Mouse (Mus musculus): ENCODE data around the gene Smarce1. TPM values are rescaled to one million over a fixed set of nuclear protein-coding genes. Genes with fewer than 3 reads are reported as not detected.
A peak's percentile ranks its signal among the peaks of the same experiment; 100 is the strongest.

Smarce1 gene
- total RNA-seq, 4 experiments from 2014 or later = 34.8 to 44.8 (median 41.2) TPM

GRCm38 (mm10) chr11:99229641-99230260 is 1.1 kb downstream of the Smarce1 start:
- no peak for DNase-seq (ENCODE audit: low spot score)

GRCm38 (mm10) chr11:99226298-99226697 is 4.5 kb downstream of the Smarce1 start:
- no peak for DNase-seq (ENCODE audit: low spot score)

GRCm38 (mm10) chr11:99223310-99223709 is 7.5 kb downstream of the Smarce1 start:
- DNase-seq (ENCODE audit: low spot score) = no peak

DNA sequence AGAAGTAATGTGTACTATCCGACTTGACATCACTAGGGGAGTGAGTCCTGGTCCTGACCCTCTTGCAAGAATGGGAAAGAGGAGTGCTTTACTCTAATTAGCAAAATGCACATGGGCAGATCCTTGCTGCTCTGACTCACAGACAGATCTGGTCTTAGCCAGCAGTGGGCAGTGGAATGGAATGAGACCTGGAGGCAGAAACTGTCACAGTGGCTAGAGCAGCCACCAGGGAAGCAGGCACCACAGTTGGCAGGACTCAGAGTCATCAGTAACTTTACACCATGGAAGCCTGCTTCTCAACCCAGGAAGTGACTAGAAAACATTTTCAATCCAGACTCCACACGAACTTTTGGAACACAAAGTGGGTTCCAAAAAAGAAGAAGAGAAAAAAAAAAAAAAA is 9.0 kb downstream of the Smarce1 start:
- DNase-seq (ENCODE audit: low spot score) = no peak

DNA sequence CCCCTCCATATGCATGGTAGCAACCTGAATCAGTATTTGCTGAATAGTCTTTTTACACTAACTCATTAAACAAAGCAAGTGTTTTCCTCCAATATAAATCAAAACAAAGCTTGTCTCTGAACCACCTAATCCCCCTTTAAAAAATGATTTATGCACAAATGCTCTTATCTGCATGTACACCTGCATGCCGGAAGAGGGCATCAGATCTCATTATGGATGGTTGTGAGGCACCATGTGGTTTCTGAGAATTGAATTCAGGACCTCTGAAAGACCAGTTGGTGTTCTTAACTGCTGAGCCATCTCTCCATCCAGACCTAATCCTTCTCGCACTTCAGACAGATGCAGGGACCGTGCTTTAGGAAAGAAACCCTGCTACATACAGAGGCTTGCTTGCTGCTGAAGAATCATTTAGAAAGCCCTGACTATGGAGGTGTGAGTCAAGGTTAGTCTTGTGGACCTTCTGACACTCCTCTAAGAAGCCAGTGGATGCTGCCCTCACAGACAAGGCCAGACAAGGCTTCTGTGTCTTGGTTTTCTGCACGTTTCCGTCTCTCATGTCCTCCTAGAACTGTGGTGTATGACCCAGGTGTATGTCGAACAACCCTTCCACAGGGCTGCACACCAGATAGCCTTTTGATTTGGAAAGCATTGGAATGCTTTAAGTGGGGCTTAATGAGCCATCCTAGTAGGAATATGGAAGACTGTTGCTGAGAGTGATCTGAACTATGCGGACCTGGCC is 13.4 kb downstream of the Smarce1 start:
- no peak for DNase-seq (ENCODE audit: low spot score)

- peak; percentile 50 for DNase-seq (ENCODE audit: low spot score)
Observed at GRCm38 (mm10) chr11:99216181-99216580, 14.6 kb downstream of the Smarce1 start.

DNA sequence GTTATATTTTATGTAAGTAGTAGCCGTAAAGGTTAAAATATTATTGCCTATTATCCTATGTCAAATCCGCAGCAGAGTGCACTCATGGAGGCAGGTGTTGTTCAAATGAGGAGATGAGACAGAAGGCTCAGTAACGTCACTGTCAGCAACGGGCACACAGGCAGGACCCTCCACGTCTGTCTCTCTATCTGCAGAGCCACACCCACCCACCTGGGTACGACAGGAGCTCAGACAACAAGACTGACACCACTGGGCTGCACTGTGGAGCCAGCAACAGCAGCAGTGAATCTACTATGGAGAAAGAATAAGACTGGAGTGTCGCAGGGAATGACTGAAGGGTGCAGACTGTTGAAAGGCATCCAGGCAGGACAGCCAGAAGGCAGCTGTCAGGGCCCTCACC is 18.1 kb downstream of the Smarce1 start:
- DNase-seq (ENCODE audit: low spot score) = no peak

DNA sequence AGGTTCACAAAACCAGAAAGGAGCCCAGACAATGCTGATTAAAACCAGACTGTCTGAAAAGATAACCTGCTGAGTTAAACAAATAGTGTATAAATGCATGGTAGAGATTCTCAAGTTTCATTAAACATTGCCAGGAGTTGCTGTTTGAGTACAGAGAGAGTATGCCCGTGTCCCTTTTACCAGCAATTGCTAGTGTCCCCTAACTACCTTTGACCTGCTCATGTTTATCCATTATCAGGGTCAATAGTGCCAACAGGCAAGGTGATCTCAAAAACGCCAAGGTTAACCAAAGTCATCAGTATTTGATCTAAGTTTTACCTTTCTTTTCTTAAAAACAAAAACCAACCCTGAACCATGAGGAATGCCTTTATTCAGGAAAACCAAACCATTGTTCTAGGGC is 18.9 kb downstream of the Smarce1 start:
- no peak for DNase-seq (ENCODE audit: low spot score)

DNA sequence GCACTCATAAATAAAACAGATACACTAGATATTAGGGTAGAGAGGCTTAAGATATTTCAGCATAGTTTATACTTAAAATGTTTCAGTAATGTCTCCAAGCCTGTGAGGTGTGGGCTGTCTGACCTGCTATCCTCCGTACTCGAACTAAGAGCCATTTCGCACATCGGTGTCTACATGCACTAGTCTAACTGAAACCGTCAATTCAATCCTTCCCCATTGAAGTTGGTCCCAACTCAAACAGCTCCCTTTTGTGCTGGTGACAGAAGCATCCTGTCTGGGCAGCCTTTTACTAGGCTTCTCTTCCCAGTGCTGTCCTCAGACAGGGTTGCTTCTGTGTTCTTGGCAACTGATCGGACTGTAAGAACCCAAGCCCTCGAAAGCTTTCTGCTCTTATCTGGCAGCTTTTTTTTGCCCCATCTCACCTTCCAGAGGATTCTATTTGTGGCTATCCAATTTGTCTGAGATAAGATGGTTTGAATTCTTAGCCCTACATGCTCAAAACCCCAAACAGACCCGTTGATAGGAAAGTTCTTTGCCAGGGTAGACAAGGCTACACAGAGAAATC is 22.6 kb downstream of the Smarce1 start:
- DNase-seq (ENCODE audit: low spot score) = peak; percentile 34

DNA sequence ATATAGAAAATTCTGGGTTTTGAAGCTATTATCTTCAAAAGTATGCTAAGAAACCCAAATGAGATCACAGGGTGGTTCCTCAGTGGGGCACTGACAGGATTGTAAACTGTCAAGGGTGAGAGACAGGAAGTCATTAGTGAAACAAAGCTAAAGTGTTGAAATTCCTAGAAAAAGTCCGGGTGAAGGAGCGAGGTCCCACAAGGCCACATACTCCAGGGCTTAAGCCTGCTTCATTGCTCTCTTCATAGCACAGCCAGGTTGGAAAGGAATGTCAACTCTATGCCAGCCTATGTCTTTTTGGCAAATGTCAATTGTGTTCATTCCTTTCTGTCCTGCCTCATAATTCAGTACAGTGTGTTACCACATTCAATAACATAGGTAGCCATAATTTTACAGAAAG is 23.4 kb downstream of the Smarce1 start:
- DNase-seq (ENCODE audit: low spot score) = no peak

DNA sequence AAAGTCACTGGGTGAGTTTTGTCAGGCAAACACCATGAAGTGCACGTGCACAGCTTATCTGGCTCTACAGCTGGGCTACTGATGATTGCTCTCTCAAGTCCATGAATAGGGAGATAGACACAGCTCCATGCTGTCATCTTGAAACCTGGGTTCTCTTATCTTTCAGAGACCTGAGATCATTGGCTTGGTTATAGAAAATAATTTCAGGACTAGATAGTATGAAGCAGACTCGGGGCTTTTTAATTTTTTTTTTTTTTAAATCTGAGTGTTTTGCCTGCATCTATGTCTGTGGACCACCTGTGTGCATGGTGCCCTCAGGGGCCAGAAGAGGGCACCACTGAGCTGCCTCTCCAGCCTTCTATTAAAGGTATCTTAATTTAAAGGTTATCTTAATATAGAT is 23.9 kb downstream of the Smarce1 start:
- DNase-seq (ENCODE audit: low spot score) = no peak

DNA sequence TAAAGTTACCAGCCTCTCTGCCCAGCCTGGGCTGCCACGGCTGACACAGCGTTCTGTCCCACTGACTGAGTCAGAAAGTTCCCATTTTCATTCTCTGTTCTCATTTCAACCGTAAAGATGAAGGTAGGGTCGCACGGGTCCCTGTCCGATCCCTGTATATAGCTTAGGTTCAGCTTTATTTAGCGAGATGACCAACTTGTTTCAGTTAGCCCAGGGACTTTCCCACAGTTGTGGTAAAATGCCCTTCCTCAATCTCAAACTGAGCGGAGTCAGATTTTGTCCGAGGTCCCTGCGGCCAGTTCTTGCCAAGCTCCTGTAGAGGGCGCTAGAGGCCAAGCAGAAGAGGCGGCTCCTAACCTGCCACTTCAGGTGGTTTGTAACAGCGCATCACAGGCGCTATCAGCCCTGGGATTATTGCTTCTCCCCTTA is 41.6 kb downstream of the Smarce1 start:
- DNase-seq (ENCODE audit: low spot score) = peak; percentile 35

DNA sequence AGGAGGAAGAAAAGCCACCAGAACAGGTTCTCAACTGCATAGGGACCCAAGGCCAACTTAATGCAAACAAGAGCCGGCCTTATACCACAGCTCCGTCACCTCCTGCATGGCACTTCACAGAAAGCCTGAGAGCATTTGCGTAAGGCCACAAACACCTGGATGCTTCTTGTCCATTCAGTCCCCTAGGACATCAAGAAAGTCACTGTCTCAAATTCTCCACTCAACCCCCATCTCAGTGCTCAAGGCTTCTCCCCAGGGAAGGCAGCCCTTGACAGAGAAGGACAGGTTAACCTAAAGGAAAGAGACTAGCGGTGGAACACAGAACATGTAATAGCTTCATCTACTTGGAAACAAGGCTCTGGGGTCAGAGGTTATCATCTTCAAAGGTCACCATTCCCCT is 43.5 kb downstream of the Smarce1 start:
- DNase-seq (ENCODE audit: low spot score) = no peak

GRCm38 (mm10) chr11:99186836-99187235 is 44.0 kb downstream of the Smarce1 start:
- no peak for DNase-seq (ENCODE audit: low spot score)

- no peak for DNase-seq (ENCODE audit: low spot score)
Observed at GRCm38 (mm10) chr11:99182575-99182974, 48.2 kb downstream of the Smarce1 start.

GRCm38 (mm10) chr11:99180071-99180470 is 50.7 kb downstream of the Smarce1 start:
- DNase-seq (ENCODE audit: low spot score) = no peak

- no peak for DNase-seq (ENCODE audit: low spot score)
Observed at GRCm38 (mm10) chr11:99177925-99178198, 53.0 kb downstream of the Smarce1 start.

DNA sequence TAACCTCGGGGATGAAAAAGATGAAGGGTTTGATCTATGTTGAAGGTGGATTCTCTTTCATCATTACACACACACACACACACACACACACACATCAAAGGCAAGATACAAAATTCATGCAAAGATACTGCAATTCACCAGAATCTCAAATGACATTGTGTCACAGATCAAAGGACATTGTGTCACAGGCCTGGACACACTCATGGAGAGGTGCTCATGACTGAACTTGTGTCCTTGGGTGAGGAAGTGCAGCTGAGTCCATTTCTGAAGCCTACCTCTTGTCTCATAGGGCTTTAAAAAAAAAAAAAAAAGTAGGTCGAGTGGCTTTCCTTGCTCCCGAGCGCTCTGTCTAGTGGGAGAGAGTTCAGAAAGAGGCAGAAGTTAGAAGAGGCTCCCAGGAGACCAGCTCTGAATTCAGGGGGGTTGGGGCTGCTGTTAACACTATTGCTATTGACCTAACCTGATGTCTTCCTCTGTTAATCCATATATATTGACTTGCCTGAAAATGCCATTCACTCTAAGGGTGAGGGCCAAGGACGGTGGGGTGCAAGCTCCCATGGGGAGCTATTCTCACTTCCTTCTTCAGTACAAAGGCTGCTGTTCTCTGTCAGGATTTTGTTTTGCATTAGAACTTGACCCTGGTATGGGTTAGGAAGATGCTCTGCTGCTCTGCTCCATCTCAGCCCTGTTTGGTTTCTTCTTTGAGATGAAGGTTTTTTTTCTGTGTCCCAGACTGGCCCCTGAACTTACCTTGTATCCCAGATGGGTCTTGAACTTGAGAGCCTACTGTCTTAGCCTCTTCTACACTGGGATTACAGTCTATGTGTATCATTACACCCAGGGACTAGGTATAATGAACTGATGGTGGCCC is 53.5 kb downstream of the Smarce1 start:
- no peak for DNase-seq (ENCODE audit: low spot score)

DNA sequence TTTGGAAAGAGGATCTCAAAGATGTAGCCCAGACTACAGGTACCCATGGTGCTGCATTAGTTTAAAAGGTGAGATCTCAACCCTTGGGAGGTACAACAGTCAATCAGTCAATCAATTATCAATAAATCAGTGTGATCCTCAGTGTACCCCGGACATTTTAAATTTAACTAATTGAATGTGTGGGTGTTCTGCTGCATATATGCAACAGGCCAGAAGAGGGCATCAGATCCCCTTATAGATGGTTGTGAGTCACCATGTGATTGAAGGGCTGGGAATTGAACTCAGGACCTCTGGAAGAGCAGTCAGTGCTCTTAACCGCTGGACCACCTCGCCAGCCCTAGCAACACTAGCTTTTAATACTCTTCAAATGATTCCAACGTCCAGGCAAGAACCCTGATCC is 58.8 kb downstream of the Smarce1 start:
- DNase-seq (ENCODE audit: low spot score) = no peak

GRCm38 (mm10) chr11:99171442-99171841 is 59.4 kb downstream of the Smarce1 start:
- DNase-seq (ENCODE audit: low spot score) = no peak

- no peak for DNase-seq (ENCODE audit: low spot score)
Observed at GRCm38 (mm10) chr11:99170547-99171267, 60.1 kb downstream of the Smarce1 start.

- no peak for DNase-seq (ENCODE audit: low spot score)
Observed at GRCm38 (mm10) chr11:99170005-99170404, 60.8 kb downstream of the Smarce1 start.
